Mouse (Mus musculus) embryonic fibroblast, embryonic 13.5 days (primary cell): ENCODE data around the gene Cd52. TPM values are rescaled to one million over a fixed set of nuclear protein-coding genes. Genes with fewer than 3 reads are reported as not detected.

ENCODE experiments used
- H3K27ac ChIP-seq: 2 replicates; pipeline ENCODE4 v1.5.1; 2012; ENCODE audit warnings: low read length, control low read depth, inconsistent platforms; ENCODE audit not compliant: insufficient read depth
- H3K4me1 ChIP-seq: 2 replicates; pipeline ENCODE4 v1.6.1; 2011; ENCODE audit warnings: low read length; ENCODE audit not compliant: control insufficient read depth, insufficient read depth
- H3K4me3 ChIP-seq: 2 replicates; pipeline ENCODE4 v1.5.1; 2011; ENCODE audit warnings: mild to moderate bottlenecking, control low read depth, low read length; ENCODE audit not compliant: insufficient read depth
- CTCF ChIP-seq: IDR thresholded peaks from 2 replicates; pipeline ENCODE4 v1.5.1; 2011; ENCODE audit warnings: mild to moderate bottlenecking, control low read depth, low read length, moderate library complexity, borderline replicate concordance; ENCODE audit not compliant: insufficient read depth
- POLR2A ChIP-seq: IDR thresholded peaks from 2 replicates; pipeline ENCODE4 v1.6.1; 2011; ENCODE audit warnings: low read depth, mild to moderate bottlenecking, control low read depth, low read length, moderate library complexity
- polyA plus RNA-seq: library from polyadenylated mRNA; stranded (reverse); fragments of >200 nt; gene quantifications from 2 replicates; pipeline ENCODE4 v1.2.4, GENCODE M21; 2011; ENCODE audit warnings: low read depth; ENCODE audit not compliant: missing spikeins, insufficient read length

The Cd52 gene
- polyA plus RNA-seq, 1 experiment: 6.0 TPM

DNA sequence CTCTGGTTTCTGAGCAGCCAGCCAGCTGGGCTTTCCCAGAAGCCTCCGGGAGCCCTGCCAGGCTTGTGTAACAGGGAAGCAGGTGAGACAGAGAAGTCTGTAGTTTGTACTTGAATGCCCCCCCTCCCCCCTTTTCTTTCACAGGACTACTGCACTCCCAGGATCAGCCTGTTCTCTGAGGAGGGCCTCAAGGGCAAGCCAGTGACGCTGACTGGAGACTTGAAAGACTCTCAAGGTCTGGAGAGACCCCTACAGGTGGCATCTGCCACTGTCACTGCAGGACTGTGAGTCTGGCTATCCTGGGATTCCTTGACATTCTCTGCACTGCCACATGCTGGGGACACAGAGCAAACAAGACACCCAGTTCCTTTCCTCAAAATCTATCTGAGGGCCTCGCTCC, 16.2 kb downstream of the Cd52 start:
- H3K4me1 ChIP-seq: no peaks in the 10 kb centered on the region
- TF ChIP-seq CTCF: no peak
- TF ChIP-seq POLR2A: no peak
- H3K4me3 ChIP-seq: no peak overlapping the region
- H3K27ac ChIP-seq: no peak overlapping the region

DNA sequence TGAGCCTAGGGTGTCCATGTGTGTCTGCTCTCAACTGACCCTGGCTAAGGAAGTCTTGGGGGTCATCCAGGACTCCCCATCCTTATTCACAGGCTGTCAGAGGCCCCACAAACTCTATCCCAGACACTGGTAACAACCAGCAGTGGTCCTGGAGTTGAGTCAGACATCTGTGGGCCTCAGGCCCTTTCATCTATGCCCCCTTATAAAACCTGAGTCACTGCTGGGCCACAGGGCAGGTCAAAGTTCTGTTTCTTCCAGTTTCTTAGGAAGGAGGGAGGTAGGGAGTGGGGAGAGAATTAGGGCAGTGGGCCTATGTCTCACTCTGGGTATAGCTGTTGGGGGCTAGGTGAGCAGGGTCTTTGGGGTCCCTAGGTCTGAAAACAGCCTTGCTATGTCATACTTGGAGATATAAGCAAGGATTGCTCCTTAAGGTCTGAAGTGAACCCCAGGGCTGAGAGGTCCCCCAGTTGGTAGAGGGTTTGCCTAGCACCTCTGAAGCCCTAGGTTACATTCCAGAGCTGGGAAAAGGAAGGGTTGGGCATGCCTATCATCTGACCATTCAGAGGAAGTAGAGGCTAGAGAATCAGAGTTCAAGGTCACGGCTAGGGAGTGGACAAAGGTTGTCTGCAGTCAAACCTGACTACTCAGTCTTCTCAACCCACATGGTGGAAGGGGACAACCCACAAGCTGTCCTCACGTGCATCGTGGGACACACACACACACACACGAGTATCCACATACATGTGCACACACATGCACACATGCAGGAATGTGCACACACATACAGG, 25.9 kb downstream of the Cd52 start:
- Histone ChIP-seq H3K4me3 (no peak overlapping the region), H3K27ac (no peak overlapping the region), H3K4me1 (no peaks in the 10 kb centered on the region)
- TF ChIP-seq POLR2A (no peak), CTCF (no peak)

DNA sequence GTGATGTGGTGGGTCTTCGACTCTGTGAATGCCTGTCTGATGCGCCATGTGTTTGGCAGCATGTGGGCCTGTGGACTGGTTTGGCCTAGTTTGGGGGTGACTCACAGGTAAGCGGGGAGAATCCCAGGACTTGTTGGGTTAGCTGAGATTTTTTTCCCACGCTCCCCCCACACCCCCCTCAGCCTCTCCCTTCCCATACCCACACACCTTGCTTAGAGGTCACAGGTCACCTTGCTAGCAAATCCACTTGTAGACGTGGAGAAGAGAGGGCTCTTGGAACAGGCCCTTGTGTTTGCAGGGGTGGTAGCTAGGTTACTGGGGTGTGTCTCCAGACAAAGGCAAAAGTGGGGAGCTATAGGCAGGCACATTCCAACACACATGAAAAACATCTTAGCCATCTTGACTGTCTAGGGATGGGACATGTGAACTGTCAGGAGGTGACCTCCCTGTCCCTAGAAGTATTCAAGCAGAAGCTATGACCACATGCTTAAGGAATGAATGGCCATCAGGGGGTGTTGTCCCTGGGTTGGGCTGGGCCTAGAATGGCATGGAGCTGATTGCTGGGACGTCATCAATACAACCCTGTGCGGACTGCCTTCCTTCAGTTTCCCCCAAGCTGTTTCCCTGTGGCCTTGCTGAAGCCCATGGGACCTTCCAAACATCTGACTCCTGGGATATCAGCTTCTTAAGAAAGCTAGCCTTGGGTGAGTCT, 26.9 kb downstream of the Cd52 start:
- no peak overlapping the region for H3K27ac ChIP-seq
- H3K4me1 ChIP-seq: no peaks in the 10 kb centered on the region
- no peak for TF ChIP-seq POLR2A
- TF ChIP-seq CTCF: no peak
- no peak overlapping the region for H3K4me3 ChIP-seq

DNA sequence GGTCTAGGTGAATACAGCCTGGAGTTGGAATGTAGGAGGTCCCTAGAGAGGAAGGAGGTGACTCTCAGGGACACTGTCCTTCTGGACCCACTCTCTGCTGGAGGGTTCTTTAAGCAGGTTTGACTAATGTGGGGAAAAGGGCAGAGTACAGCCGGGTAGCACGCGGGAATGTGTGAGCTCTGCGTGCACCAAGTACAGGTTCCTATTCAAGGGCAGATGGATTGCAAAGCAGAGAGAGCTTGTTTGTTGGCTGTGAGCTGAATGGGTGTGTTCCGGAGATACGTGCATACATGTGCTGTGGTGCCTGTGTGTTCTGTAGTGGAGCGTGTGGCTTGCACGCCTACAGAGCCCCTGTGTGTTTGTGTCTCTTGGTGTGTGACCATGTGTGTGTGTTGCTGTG, 27.5 kb downstream of the Cd52 start:
- TF ChIP-seq CTCF: no peak
- no peak for TF ChIP-seq POLR2A
- Histone ChIP-seq H3K4me1 (no peaks in the 10 kb centered on the region), H3K27ac (no peak overlapping the region), H3K4me3 (no peak overlapping the region)

DNA sequence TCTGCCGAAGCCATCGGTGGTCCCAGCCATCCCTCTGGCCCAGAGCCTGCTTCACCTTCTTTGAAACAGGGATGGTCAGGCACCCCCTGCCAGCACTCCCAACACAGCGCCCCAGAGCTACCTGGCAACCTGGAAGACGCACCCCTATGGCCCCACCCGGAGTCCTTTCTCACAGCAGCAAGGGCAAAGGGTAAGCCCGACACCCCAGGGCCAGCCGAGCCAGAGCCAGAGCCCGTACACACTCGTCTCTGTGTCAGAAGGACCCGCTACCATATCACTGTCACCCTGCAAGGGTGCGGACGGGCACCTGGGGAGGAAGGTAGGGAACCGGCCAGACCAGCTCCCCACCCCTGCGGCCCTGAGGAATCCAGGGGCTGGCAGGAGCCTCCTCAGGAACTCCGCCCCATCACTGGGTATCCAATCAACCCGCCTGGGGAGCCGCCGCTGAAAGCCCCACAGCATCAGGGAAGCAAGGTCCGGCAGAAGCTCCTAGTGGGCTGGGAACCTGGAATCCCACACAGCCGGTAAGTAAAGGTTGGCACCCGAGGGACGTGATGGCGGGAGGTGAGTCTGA, 29.4 kb downstream of the Cd52 start:
- H3K4me1 ChIP-seq: no peaks in the 10 kb centered on the region
- no peak overlapping the region for H3K4me3 ChIP-seq
- TF ChIP-seq POLR2A: no peak
- H3K27ac ChIP-seq: no peak overlapping the region

DNA sequence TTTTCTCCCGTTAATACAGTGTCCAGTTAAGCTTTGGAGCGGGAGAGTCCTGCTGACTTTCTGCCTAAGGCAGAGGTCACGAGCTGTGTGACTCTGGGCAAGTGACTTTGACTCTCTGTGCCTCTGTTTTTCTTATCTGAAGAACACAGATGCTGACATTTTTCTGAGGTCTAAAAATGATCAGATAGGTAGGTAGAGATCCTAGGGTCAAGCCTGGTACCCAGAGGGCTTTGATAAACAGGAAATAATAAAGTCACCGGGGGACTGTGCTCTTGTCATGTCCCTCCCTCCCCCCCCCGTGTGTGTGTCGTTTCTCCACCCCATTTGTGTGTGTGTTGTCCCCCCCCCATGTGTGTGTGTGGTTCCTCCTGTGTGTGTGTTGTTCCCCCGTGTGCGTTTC, 32.3 kb downstream of the Cd52 start:
- Histone ChIP-seq H3K4me1 (no peaks in the 10 kb centered on the region), H3K27ac (no peak overlapping the region), H3K4me3 (no peak overlapping the region)
- TF ChIP-seq CTCF: no peak
- TF ChIP-seq POLR2A: no peak

DNA sequence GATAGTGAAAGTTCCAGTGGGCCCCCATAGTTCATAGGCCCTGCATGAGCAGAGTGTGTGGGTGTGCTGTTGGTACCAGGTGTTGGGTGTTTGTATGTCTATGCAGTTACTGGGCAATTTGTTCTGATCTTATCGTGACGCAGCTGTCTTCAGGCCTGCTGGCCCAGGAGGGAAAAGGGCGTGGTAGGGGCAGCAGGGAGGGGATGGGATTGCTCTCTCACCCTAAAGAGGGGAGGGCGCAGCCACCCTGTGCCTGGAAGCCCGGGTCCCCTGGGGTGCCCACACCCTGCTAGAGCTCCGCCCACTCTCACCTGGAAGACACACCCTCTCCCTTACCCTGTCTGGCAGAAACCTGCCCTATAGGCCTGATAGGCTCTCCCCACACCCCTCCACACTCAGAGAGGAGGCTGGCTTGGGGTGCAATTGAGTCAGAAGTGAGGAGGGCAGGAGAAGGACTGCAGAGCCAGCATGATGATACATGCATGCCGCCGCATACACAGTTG, 32.9 kb downstream of the Cd52 start:
- Histone ChIP-seq H3K4me3 (no peak overlapping the region), H3K27ac (no peak overlapping the region), H3K4me1 (no peaks in the 10 kb centered on the region)
- TF ChIP-seq POLR2A: no peak
- no peak for TF ChIP-seq CTCF

DNA sequence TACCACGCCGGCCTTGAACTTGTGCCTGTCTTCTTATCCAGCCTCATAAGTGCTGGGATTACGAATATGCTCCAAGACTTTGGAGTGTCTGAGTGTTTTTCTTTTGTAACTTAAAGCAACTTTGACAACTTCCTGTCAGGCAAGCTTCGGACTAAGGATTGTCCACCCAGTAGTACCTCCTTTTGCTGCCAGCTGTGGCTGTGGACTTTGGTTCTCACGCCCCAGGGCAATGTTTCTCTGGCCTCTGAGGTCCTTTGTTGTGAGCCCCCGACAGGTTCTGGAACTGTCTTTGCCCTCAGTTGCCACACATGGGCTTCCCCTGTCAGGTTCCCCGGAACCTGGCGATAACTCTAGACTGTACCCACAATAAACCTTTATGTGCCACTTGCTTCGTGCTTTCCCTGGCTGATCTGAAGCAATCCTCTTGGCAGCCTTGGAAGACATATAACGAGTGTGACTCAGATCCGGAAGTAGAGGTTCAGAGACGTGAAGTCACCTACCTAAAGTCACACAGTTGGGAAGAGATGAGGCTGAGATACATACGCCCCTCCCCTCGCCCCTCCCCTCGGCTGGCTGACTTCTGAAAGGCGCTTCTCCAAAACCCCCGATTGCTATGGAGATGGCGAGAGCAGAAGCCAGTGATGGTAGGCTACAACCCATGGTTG, 33.6 kb downstream of the Cd52 start:
- no peak overlapping the region for H3K27ac ChIP-seq
- TF ChIP-seq POLR2A: no peak
- TF ChIP-seq CTCF: no peak

DNA sequence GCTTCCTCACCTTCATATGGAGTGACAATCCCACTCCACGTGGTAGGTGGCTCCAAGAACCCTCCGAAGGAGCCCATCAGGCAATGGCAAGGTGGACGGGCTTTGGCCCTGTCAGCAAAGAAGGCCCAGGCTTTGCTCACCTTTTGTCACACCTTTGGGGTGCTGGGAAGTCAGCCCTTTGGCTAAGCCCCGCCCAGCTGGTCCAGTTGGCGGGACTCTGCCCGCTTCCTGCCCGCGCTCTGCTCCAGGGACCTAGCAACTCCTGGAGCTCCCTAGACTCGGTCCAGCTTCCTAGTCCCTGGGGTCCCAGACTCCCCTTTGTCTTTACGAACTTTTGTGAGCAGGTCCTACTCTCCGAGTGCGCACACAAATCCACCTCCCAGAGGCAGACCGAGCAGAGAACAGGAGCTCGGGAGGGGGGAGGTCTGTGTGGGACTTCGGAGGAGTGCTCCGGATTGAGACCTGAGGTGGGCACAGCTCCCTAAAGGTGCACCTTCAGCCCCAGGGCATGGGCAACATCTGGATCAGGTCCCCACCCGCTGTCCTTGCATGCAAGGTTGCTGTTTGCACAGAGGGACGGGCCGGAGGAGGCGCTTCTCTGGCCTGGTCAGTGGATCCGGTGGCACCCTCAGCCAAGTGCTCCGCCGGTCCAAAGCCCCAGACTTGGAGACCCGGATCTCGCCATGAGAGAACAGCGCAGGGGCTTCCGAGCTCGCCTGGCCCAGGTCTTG, 34.6 kb downstream of the Cd52 start, which contains the start of gene Crybg2:
Gene Crybg2, plus strand, starts transcription at position 681 of the 731 bp plus-strand sequence.
- Histone ChIP-seq H3K4me1 (no peaks in the 10 kb centered on the region), H3K27ac (no peak within 1 kb of the TSS), H3K4me3 (no peak within 1 kb of the TSS)
- no peak for TF ChIP-seq CTCF
- TF ChIP-seq POLR2A: no peak

More for the DNA sequence above, 33.6 kb downstream of the Cd52 start:
- H3K4me1 ChIP-seq: no peaks in the 10 kb centered on the region
- no peak overlapping the region for H3K4me3 ChIP-seq
